Mouse (Mus musculus) liver, embryonic 14.5 days (tissue): ENCODE measurements around the gene 2210011C24Rik. TPM values are rescaled to one million over a fixed set of nuclear protein-coding genes. Genes with fewer than 3 reads are reported as not detected.
A peak's percentile ranks its signal among the peaks of the same experiment; 100 is the strongest.

Experiments
- ATAC-seq: fragments of 200-750 bp; cut with Nextera tagmentation; 2 replicates; pipeline ENCODE4 v1.8.0; 2017; ENCODE audit warnings: moderate number of reproducible peaks, mild to moderate bottlenecking, moderate library complexity; ENCODE audit not compliant: insufficient read depth
- DNase-seq, 3 experiments: peaks; one replicate each; pipeline ENCODE4 v3.0.0-alpha.2; 2012 to 2013; ENCODE audit warnings: low read depth in 3 of 3, low spot score in 3 of 3
- H3K27ac ChIP-seq: fragments of 300-500 bp; sonication (generic); 2 replicates; pipeline ENCODE4 v1.5.1; 2014; ENCODE audit warnings: moderate library complexity, mild to moderate bottlenecking, control low read depth, inconsistent platforms
- H3K27me3 ChIP-seq: fragments of 300-500 bp; sonication (generic); 2 replicates; pipeline ENCODE4 v1.6.1; 2014; ENCODE audit warnings: mild to moderate bottlenecking, low read length, moderate library complexity; ENCODE audit not compliant: control insufficient read depth, insufficient read depth
- H3K36me3 ChIP-seq: fragments of 300-500 bp; sonication (generic); replicated peaks from 2 replicates; pipeline ENCODE4 v1.6.1; 2014; ENCODE audit warnings: low read depth; ENCODE audit not compliant: control insufficient read depth, insufficient read depth
- H3K4me1 ChIP-seq, 2 experiments: fragments of 200-500 bp in 1 of 2; fragments of 300-500 bp in 1 of 2; sonication (generic) in 1 of 2; replicated peaks; 2 replicates each; pipeline ENCODE4 v1.6.1; 2012 to 2014; ENCODE audit warnings: antibody characterized with exemption in 1 of 2, inconsistent platforms in 1 of 2, low read length in 1 of 2; ENCODE audit not compliant: control insufficient read depth in 2 of 2, insufficient read depth in 2 of 2
- H3K4me2 ChIP-seq: fragments of 300-500 bp; sonication (generic); 2 replicates; pipeline ENCODE4 v1.6.1; 2014; ENCODE audit warnings: low read depth, mild to moderate bottlenecking, control low read depth, moderate library complexity
- H3K4me3 ChIP-seq, 2 experiments: fragments of 200-500 bp in 1 of 2; fragments of 300-500 bp in 1 of 2; sonication (generic) in 1 of 2; 2 replicates each; pipeline ENCODE4 v1.5.1; 2012 to 2014; ENCODE audit warnings: low read depth in 2 of 2, low read length in 2 of 2, mild to moderate bottlenecking in 2 of 2, control low read depth in 1 of 2, inconsistent platforms in 1 of 2, moderate library complexity in 1 of 2; ENCODE audit not compliant: insufficient read depth in 1 of 2
- H3K9ac ChIP-seq: fragments of 300-500 bp; sonication (generic); replicated peaks from 2 replicates; pipeline ENCODE4 v1.6.1; 2014; ENCODE audit warnings: mild to moderate bottlenecking, control low read depth, moderate library complexity
- H3K9me3 ChIP-seq: fragments of 300-500 bp; sonication (generic); 2 replicates; pipeline ENCODE4 v1.6.1; 2016; ENCODE audit warnings: low read length, mixed read lengths; ENCODE audit not compliant: control insufficient read depth
- CTCF ChIP-seq: IDR thresholded peaks from 2 replicates; pipeline ENCODE4 v1.5.1; 2016; ENCODE audit warnings: antibody characterized with exemption, low read depth, control low read depth
- EP300 ChIP-seq: IDR thresholded peaks from 2 replicates; pipeline ENCODE4 v1.6.1; 2016; ENCODE audit warnings: antibody characterized with exemption, low read depth
- WGBS: fragments of 180-500 bp; shearing (Covaris S2); extraction: QIAGEN DNeasy Blood & Tissue Kit; methylation state at CpG from one replicate; pipeline ENCODE4 v1.1.7; 2014; ENCODE audit not compliant: insufficient replicate concordance; 5-methylcytosine and 5-hydroxymethylcytosine counted together
- polyA plus RNA-seq, 2 experiments: library from polyadenylated mRNA; depleted of rRNA in 1 of 2; stranded (reverse) in 1 of 2; unstranded in 1 of 2; fragments of >200 nt; fragmentation: Nextera tagmentation in 1 of 2; extraction: Ambion mirVana in 1 of 2; gene quantifications; 2 replicates each; pipeline versions ENCODE4 v1.2.1 to v1.2.3; 2012 to 2014

The 2210011C24Rik gene
- polyA plus RNA-seq, 2 experiments, result not detected

DNA sequence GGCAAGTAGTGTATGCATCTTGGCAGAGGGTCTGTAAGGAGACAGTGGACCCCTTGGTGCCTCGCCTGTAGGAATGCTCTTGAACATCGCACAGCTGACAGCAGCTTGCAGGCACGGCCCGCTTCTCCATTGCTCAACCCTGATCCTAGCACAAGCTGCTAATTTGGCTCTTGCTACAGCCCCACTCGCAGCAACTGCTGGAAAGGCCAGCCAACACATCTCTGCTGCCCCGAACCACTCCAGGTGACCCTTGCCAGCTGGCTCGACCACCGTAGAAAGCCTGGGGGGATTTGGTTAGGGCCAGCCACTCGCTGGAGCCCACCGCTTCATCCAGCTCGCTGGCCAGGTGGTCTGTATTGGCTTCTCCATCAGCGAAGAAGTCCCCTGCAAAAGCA, 31.0 kb upstream of the 2210011C24Rik start:
- Histone ChIP-seq H3K4me2 (peak overlapping the region; percentile 54), H3K27me3 (peaks cover 36% of the 10 kb centered on the region), H3K36me3 (no peaks in the 10 kb centered on the region), H3K9me3 (no peaks in the 10 kb centered on the region), H3K9ac (no peak overlapping the region), H3K27ac (no peak overlapping the region), H3K4me1 (no peaks in the 10 kb centered on the region), H3K4me3 (no peak overlapping the region)
- no peak for ATAC-seq
- 32% methylated on average over 12 of the region's 12 CpGs for WGBS
- DNase-seq, result no peak
- TF ChIP-seq CTCF (no peak), EP300 (no peak)

- ATAC-seq (peak; percentile 56), DNase-seq (no peak)
- TF ChIP-seq EP300 (no peak), CTCF (peak; percentile 78)
- Histone ChIP-seq H3K36me3 (no peaks in the 10 kb centered on the region), H3K27me3 (peaks cover 36% of the 10 kb centered on the region), H3K4me3 (peak within 1 kb of the TSS in 1 of 2 experiments; percentile 29; a peak in 3 of 4 replicates), H3K4me2 (peak within 1 kb of the TSS; percentile 54), H3K9ac (no peak within 1 kb of the TSS), H3K27ac (no peak within 1 kb of the TSS), H3K4me1 (no peaks in the 10 kb centered on the region), H3K9me3 (no peaks in the 10 kb centered on the region)
- 3% methylated on average over 40 of the region's 40 CpGs for WGBS
Observed at GRCm38 (mm10) chr8:84042066-84042947, 30.3 kb upstream of the 2210011C24Rik start, which contains the start of gene Il27ra. Gene Il27ra (minus strand): TSS chr8:84042589.

- ATAC-seq, result no peak
- peak; percentile 88 for TF ChIP-seq CTCF
- no peak for TF ChIP-seq EP300
- H3K27ac ChIP-seq, result no peak overlapping the region
- H3K4me3 ChIP-seq, result no peak overlapping the region
- peaks cover 22% of the 10 kb centered on the region for H3K27me3 ChIP-seq
- no peaks in the 10 kb centered on the region for H3K9me3 ChIP-seq
- H3K9ac ChIP-seq, result no peak overlapping the region
- no peak overlapping the region for H3K4me2 ChIP-seq
- no peaks in the 10 kb centered on the region for H3K36me3 ChIP-seq
- no peaks in the 10 kb centered on the region for H3K4me1 ChIP-seq
- 2% methylated on average over 5 of the region's 5 CpGs for WGBS
- DNase-seq, result peak; percentile 33 to 54 (median 41)
Observed at GRCm38 (mm10) chr8:84039050-84039449, 27.1 kb upstream of the 2210011C24Rik start.

- 65% methylated on average over 5 of the region's 5 CpGs for WGBS
- no peak overlapping the region for H3K4me2 ChIP-seq
- no peaks in the 10 kb centered on the region for H3K36me3 ChIP-seq
- DNase-seq (no peak), ATAC-seq (no peak)
- no peak overlapping the region for H3K9ac ChIP-seq
- no peaks in the 10 kb centered on the region for H3K4me1 ChIP-seq
- no peak overlapping the region for H3K4me3 ChIP-seq
- TF ChIP-seq EP300 (no peak), CTCF (no peak)
- peaks cover 12% of the 10 kb centered on the region for H3K27me3 ChIP-seq
- no peak overlapping the region for H3K27ac ChIP-seq
- H3K9me3 ChIP-seq, result no peaks in the 10 kb centered on the region
Observed at GRCm38 (mm10) chr8:84038015-84038414, 26.0 kb upstream of the 2210011C24Rik start.

DNA sequence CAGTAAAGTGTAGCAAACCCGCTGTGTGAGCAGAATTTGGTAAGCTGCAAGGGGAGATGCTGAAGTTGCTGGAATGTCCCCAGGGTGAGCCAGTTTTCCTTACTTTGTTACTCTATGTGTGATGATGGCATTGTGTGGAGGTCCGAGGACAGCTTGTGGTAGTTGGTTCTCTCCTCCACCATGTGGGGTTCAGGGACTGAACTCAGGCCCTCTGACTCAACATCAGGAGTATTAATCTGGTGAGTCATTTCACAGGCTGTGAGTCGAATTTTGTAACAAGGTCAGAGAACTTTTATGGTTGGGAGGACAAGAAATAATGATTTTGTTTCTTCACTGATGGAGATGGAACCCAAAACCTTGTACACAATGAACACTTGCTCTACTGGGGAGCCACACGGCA, 20.8 kb upstream of the 2210011C24Rik start:
- no peak overlapping the region for H3K9ac ChIP-seq
- no peaks in the 10 kb centered on the region for H3K4me1 ChIP-seq
- no peak overlapping the region for H3K4me2 ChIP-seq
- peaks cover 4% of the 10 kb centered on the region for H3K27me3 ChIP-seq
- DNase-seq (no peak), ATAC-seq (no peak)
- 50% methylated on average over 4 of the region's 4 CpGs for WGBS
- no peaks in the 10 kb centered on the region for H3K9me3 ChIP-seq
- no peak overlapping the region for H3K27ac ChIP-seq
- no peak overlapping the region for H3K4me3 ChIP-seq
- TF ChIP-seq EP300 (no peak), CTCF (no peak)
- H3K36me3 ChIP-seq, result no peaks in the 10 kb centered on the region
